Mouse (Mus musculus) T-cell, adult 2 months (primary cell): ENCODE data around the gene Card6.

ENCODE experiments used
- DNase-seq: peaks from one replicate; pipeline ENCODE4 v3.0.0; 2022; ENCODE audit warnings: low spot score

Card6 gene

DNA sequence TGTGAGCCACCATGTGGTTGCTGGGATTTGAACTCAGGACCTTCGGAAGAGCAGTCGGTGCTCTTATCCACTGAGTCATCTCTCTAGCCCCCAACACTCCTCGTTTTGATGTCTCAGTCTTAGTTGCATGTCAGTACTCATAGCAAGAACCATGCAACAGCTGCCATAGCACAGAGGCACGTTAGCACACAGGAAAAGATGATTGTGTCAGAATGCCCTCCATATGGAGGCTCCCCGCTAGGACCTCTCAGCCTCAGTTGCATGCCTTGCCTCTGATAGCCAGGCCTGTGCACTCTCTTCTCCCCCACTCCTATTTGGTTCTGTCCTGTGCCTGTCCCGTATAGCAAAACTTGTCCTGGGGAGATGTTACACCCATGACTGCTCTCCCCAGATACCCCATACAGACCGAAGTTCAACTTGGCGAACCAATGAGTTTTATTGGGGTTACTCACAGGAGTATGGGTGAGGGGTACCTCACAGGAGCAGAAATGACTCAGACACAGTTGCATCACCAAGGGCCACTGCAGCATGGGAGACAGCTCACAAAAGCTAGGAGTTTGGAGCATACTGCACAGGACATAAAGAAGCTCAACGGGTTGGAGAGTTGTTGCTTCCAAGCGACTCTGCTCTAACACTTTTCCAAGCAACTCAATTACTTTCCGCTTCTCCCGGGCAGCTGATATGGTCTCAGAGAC, 20.9 kb upstream of the Card6 start:
- DNase-seq = no peak

DNA sequence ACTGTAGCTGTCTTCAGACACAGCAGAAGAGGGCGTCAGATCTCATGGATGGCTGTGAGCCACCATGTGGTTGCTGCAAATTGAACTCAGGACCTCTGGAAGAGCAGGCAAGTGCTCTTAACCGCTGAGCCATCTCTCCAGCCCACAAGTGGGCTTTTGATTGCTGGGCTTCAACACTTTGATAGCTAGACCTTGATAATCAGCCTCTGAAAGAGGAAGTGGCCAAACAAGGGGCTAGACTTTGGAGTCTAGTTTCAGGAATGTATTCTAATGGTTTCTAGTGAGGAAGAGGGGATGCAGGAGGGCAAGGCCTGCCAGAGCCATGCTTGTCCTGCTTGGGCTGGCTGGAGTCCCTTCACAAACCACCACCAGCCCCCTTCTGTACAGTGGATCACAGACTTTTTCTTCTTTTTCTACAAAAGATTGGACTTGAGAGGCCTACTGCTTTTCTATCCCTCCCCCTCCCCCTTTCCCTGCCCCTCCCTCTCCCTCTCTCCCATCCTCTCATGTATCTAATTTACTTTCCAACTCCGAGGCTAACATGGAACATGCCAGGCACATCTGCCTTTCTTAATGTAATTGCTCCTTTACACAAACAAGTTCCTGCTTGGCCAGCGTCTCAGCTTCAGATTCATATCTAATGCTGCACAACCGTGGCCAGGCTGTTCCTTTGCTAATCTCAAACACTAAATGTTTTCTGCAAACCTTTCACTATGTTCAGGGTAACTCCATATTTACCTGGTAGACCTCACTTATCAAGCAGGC, 20.0 kb upstream of the Card6 start:
- no peak for DNase-seq

DNA sequence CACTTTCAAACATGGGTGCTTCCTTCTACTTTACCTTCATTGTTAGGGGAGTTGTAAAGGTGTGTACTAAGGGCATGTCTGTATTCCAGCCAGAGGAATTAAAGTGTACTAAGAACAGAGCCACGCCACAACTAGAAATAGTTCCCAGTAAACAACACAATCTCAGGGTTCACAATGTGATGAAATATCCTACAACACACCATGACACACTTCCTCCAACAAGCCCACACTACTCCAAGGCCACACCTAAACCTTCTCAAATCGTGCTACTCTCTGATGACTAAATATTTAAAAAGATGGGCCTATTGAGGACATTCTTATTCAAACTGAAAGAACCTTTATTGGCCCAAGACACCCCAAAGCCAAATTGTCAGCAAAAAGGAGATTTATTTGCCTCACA, 19.1 kb upstream of the Card6 start:
- no peak for DNase-seq

DNA sequence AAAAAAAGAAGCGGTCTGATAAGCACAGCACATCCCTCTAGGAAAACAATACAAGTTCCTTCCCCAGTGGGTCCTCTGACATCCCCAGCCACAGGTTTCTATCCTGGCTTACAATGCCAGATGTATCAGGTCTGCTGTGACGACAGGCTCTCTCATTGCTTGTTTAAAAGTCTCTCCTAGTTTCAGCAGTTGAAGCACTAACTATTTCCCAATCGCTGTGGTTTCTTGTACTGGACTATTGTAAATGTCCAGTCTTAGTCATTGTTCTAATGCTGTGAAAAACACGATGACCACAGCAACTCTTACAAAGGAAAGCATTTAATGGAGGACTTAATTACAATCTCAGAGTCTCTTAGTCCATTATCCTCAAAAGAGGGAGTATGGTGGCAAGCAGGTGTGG, 18.1 kb upstream of the Card6 start:
- no peak for DNase-seq

DNA sequence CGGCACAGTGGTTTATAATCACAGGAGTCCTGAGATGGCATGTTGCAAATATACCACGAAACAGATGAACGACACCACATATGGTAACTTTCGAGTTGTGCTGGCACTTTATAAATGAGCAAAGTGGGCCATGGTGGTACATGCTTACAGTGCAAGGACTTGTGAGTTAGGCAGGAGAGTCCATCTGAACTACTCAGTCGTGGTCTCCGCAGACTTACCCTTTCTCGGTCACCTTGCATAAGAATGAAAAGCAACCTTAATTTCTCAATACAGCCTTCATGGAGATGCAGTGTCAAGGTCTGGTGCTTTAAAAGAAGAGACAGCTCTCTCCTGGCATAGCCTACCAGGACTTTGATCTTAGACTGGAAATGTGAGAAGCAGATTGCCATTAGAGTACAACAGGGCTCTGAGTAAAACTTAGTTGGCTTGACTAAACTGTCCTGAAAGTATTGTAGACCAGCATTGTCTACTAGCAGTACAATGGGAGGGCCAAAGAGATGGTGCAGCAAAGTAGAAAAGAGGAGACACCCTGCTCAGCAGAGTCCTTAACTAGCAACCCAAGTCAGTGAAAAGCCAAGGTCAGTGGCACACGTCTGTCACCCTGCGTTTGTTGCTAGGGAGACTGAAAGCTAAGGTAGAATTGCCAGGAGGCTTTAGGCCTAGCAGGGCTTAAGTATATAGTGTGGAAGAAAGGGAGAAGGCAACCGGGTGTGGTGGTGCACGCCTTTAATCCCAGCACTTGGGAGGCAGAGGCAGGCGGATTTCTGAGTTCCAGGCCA, 13.4 kb upstream of the Card6 start:
- DNase-seq = no peak

DNA sequence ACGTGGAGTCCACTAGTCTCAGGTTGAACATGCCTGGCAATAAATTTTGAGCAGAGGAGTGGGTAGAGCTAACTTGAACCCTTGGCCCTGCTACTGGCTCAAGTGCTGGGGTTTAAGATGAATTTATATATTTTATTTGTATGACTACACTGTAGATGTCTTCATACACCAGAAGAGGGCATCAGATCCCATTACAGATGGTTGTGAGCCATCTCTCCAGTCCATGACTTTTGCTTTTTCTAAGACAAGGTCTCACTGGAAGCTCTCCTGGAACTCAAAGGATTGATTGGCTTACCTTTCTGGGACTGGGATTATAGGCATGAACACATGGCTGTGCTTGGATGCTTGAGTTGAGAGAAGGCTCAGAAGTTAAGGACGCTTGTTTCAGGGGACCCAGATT, 11.4 kb upstream of the Card6 start:
- no peak for DNase-seq

DNA sequence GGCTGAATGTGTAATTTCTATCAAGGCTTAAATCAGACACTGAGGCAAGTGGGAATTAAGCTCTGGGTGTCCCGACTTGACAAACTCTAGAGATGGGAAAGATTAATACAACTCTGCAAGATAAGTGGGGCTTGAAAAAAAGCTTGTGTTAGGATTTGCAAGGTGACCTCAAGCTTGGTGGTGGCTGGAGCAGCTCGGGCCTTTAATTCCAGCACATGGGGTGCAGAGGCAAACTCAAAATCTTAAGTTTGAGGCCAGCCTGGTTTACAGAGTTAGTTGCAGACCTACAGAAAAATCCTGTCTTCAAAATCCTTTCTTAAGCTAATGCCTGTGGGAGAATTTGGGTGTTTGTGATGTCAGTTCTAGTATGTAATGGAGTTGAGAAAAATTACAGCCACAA, 10.9 kb upstream of the Card6 start:
- DNase-seq = no peak

DNA sequence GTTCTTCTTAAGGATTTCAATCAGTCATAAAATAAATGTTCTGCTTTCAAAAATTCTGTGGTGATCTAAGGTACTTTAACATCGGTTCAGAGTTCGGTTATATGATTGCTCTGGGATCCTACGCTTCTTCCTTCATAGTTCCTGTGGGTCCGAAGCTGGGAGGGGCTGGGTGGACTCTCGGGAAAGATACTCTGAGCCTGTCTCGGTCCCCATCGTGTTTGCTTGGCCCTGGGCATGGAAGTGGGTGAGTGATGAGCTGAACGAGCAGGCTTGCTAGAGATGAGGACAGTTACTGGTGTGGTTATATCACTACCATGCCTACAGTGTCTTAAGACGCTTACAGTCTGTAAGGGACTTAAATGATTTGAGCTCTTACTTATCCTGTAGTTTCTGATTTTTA, 10.3 kb upstream of the Card6 start:
- DNase-seq = no peak

DNA sequence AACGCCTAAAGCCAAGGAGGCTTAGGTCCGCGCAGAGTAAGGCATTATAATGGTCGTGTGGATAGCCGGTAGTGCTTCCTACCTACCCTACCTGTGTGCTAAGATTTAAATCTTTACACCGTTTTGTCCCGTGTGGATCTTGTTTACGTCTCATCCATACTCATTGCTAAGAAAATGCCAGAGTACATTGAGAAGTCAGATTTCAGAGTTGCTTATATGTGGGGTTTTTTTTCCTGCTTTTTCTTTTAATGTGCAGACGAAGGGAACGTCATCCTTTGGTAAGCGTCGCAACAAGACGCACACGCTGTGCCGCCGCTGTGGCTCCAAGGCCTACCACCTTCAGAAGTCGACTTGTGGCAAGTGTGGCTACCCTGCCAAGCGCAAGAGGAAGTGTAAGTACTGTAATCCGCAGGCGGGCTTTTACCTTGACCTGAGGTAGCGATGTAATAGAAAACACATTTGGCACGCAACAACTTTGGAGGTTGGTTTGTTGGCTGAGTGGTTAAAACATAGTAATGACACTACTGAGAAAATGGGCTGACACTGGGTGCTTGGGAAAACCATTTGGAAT, 8.8 kb upstream of the Card6 start:
- peak; percentile 52 for DNase-seq

DNA sequence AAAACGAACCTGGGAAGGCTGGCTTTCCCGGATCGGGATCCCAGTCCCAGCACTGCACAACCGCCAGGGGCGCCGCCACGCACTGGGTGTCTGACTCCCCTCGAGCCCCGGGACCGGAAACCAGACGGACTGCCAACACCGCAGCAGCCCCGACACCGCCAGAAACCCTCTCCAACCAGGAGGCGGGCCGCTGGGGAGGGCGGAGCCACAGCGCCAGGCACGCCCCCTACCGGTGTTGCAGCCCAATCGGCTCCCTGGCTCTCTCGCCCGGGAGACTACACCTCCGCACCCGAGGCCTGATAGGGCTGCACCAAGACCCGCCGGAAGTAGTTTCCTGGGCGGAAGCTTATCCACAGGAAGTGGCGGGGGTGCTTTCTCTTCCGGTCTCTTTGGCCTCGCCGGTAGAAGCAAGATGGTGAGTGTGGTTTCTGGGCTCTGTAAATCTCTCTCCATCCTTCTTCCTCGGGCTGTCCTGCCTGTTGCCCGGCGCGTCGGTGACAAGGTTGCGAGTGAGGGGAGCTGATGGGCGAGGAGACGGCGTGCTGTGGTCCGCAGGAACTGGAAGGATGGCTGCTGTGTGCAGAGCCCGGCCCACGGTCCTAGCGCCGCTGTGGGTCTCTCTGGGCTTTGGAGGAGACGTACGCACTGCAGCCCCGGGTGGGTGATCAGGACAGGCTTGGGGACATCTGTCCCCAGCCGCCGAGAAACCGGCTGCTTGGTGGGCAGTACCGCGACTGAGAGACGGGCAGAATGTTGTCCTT, 8.1 kb upstream of the Card6 start, which contains the start of gene Rpl37:
Rpl37 (plus strand) TSS at position 376 of the 761 bp plus-strand sequence.
- peak; percentile 100 for DNase-seq

DNA sequence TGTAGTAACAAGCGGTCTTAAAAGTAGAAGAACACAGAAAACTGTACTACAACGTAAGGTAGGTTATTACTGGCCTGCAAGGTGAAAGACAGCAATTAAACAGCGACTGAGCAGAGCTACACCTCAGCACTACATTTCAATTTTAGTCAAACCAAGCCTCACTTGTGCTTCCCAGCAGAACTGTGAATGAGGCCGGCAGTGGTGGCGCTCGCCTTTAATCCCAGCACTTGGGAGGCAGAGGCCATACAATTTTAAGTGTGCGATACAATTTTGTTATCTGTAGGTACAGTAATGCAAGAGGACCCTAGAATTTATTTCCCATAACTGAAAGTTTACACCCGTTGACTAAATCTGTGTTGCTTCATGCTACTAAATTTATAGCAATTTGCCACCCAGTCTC, 6.8 kb upstream of the Card6 start:
- DNase-seq = no peak

DNA sequence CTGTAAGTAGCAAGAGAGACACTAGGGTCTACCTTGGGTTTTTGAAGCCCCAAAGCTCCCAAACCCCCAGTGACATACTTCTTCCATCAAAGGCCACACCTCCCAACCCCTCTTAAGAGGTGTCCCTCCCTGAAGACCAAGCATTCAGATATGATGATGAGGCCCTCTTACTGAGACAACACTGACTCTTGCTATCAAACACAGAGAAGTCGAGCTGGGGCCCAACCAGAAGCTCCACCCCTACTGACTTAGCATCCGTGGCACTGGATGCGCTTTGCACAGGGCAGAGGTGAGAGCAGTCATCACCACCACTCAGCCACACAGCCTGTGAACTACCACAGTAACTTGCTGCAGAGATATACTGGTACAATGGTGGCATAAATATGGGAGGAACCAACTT, 4.3 kb upstream of the Card6 start:
- DNase-seq = no peak

DNA sequence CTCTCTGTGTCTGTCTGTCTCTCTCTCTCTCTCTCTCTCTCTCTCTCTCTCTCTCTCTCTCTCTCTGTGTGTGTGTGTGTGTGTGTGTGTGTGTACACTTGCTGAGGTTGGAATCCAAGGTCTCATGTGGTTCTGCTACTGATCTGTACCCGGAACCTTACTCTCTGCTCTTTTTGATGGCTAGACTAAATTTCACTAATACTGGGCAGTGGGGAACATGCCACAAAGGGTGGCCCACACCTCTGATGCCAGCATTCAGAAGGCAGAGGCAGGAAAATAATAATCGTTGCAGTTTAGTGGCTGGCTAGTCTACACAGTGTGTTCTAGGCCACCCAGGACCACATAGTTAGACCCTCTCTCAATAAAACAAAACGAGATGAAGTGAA, 309 bp upstream of the Card6 start:
- no peak for DNase-seq

DNA sequence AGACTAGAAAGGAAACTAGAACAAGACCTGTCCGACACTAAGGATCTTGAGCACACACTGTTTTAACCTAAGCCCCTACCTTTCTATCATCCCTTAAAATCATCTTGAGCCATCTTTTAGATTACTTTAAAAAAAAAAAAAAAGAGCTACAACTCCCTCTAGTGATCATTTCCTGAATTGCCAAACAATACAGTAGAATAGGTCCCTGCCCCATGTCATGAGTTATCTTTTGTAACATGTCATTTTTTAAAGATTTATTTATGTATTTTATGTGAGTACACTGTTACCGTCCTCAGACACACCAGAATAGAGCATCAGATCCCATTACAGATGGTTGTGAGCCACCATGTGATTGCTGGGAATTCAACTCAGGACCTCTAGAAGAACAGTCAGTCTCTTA, 2.0 kb downstream of the Card6 start:
- DNase-seq = no peak

DNA sequence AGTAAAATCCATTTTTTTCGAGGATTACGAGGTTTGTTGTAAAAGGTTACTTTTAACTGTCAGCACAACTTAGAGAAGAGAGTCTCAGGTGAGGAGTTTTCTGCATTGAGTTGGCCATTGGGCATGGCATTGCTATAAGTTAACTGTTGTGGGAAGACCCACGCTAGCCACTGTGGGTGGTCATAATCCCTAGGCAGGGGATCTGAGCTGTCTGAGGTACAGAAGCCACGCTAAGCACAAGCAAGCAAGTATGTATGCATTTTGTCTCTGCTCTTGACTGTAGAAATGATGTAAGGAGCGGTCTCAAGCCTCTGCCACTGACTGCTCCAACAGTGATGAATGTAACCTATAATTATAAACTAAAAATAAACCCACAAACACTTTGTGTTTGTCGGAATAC, 2.4 kb downstream of the Card6 start:
- no peak for DNase-seq

DNA sequence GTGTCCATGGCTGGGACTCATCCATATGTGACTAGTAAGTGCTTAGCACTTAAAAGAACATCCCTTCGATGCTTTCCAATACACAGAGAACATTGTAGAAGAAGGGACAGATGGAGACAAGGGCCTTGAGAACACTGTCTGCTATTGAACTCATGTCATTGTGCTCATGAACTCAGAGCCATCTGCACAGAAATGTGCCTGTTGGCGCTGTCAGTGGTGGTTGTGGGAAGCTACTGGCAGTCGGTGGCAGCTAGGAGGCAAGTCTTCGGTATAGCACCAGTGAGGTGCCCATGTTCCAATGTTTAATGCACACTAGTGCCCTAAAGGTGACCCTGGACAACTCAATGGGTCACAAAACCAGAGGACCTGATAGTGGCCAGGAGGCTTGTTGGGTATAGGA, 6.0 kb downstream of the Card6 start:
- no peak for DNase-seq

DNA sequence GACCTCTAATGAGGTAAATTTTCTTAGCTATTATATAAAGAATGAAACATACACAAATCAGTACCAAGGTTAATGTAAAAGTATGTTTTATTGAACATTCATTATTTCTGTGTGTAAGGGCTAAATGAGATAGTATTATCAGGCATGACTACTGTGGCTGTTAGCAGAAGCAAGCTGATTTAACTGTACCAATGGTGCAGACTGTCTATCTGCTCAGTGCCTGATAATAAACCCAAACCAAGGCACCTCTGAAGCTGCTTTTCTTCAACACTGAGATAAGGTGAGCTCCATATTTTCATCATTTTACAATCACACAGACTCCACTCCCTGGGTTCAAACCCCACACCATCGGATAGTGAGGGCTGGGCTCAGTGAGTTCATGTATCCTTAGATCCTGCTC, 11.0 kb downstream of the Card6 start:
- DNase-seq = no peak

DNA sequence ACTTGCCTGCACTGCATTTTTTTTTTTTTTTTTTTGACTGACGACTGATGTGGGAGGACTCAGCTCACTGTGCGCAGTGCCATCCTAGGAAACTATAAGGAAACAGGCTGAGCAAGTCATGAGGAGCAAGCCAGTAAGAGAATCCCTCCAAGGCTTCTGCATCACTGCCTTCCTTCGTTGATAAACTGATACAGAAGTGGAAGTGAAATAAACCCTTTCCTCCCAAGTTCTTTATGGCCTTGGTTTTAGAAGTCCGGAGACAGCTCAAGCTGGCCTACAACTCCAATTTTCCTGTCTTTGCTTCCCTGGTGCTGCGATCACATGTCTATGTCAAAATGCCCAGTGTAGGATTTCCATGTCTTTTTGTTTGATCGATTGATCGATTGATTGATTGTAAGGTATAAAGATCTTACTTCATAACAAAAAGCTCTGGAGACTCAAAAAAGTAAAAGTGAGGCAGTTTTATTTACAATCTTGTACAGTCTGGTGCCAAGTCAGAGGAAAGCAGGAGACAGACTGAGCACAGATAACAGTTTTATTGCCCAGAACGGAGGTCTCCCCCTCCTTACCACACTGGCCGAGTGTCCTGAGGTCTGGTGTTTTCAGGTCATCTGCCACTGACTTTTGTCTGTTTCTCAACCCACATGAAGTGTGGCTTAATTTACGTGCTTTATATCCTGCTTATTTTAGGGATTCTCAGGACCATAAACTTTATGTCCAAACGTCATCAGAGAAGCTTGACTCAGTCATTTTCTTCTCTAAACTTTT, 12.6 kb downstream of the Card6 start:
- DNase-seq = no peak

DNA sequence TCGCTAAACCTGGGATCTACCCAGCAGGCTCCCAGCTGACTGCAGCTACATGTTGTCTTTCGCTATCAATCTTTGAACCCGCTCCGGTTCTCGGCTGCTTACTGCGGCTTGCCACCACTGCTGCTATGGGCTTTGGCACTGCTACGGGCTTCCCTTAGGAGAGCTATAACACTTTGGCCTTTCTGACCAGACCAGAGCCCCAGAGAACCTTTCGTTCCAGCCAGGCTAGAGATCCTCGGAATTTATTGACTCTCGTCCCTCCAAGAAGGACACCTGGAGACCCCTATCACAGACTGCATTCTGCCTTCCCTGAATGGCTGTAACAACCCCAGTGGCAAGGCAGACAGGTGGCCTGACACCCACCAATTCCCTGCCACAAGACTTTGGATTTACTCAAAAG, 18.2 kb downstream of the Card6 start:
- DNase-seq = no peak

DNA sequence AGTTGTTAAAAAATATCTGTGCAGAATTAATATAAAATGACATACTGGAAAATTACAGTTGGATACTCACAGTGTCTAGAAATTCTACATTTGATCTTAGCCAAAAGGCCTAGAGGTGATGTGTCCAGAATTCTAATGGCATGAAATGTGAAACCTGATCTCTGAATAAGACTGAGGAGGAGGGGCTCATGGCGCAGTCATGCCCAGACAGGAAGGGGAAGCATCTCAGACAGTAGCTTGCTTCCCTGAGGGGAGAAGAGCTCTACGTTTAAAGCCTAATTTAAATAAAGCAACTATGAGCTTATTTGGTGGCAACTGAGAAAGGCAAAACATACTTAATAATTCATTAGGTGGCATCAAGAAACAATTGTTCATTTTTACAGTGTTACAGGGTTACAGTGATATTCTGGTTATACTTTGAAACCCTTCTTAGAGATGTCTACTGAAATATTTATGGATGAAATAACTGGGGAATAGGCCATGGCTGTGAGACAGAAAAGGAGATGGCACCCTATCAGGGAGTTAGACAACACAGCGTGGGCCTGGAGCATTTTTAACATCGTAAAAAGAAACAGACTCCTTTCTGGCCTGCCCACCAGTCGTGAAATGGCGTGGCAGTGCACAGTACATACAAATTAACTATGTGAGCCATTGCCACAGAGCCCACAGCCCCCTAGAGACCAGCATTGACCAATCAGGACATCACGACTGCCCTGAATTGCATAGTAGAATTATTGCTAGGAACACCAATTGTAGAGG, 19.3 kb downstream of the Card6 start:
- DNase-seq = no peak
